Mouse (Mus musculus) CH12.LX (cell line): Measurements from ENCODE around the gene Agap1.

ENCODE experiments used
- E2F4 ChIP-seq: IDR thresholded peaks from 2 replicates; pipeline ENCODE4 v1.6.1; 2011; ENCODE audit warnings: low read depth, low read length, improper control_type of control experiment; ENCODE audit not compliant: insufficient replicate concordance
- EP300 ChIP-seq: IDR thresholded peaks from 2 replicates; pipeline ENCODE4 v1.6.1; 2011; ENCODE audit warnings: low read length, improper control_type of control experiment
- ETS1 ChIP-seq: conservative IDR thresholded peaks from 2 replicates; pipeline ENCODE4 v1.6.1; 2012; ENCODE audit warnings: low read depth, mild to moderate bottlenecking, inconsistent platforms, low read length, improper control_type of control experiment, moderate library complexity
- MXI1 ChIP-seq: IDR thresholded peaks from 2 replicates; pipeline ENCODE4 v1.6.1; 2011; ENCODE audit warnings: mild to moderate bottlenecking, low read depth, low read length, improper control_type of control experiment
- POLR2A ChIP-seq: IDR thresholded peaks from 2 replicates; pipeline ENCODE4 v1.6.1; 2011; ENCODE audit warnings: low read depth, mild to moderate bottlenecking, improper control_type of control experiment, low read length
- ZC3H11A ChIP-seq: IDR thresholded peaks from 2 replicates; pipeline ENCODE4 v1.6.1; 2012; ENCODE audit warnings: low read depth, mild to moderate bottlenecking, inconsistent platforms, low read length, improper control_type of control experiment

DNA sequence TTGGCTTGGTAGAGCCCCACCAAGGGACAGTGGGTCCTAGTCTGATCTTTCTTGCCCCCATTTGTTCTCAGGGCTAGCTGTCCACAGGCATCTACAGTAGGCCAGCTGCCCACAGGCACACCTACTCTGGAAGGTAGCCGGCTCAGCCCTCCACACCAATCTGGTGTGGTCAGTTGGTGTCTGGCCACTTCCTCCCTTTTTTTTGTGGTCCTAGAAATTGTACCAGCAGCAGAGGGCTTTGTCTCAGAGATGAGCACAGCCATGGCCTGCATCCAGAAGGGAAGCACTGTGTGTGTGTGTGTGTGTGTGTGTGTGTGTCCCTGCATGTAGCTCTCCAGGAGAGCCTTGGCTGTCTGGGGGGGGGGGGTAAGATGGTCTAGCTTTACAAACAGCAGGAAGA lies 103.5 kb downstream of the Agap1 start:
- no peak for TF ChIP-seq MXI1
- no peak for TF ChIP-seq EP300
- TF ChIP-seq ETS1, result no peak
- no peak for TF ChIP-seq POLR2A
- TF ChIP-seq E2F4, result no peak
- no peak for TF ChIP-seq ZC3H11A
